Mouse (Mus musculus) ovary, postnatal 14 days (tissue): ENCODE measurements around the gene Cracr2b.

Source experiments
- DNase-seq: peaks from one replicate; pipeline ENCODE4 v3.0.0; 2022; ENCODE audit warnings: low spot score

The Cracr2b gene

DNA sequence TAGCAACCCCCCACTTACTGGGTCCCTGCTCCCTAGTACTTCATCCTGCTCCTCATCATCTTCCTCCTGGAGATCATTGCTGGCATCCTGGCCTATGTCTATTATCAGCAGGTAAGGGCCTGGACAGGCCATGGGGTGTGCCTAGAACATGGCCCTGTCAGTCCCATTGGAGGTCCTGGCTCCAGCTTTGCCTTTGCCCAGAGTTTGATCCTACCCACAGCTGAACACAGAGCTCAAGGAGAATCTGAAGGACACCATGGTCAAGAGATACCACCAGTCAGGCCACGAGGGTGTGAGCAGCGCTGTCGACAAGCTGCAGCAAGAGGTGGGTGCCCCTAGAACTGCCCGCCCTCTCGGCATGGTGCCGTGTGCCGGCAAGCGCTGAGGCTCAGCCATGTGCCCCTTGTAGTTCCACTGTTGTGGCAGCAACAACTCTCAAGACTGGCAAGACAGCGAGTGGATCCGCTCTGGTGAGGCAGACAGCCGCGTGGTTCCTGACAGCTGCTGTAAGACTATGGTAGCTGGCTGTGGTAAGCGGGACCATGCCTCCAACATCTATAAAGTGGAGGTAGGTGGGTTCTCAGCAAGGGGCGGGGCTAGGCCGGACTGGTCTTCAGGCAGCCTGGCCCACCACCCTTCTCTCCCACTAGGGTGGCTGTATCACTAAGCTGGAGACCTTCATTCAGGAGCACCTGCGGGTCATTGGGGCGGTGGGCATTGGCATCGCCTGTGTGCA, 9.2 kb downstream of the Cracr2b start:
- no peak for DNase-seq

GRCm38 (mm10) chr7:141470637-141470944, 9.7 kb downstream of the Cracr2b start:
- DNase-seq, result no peak

DNA sequence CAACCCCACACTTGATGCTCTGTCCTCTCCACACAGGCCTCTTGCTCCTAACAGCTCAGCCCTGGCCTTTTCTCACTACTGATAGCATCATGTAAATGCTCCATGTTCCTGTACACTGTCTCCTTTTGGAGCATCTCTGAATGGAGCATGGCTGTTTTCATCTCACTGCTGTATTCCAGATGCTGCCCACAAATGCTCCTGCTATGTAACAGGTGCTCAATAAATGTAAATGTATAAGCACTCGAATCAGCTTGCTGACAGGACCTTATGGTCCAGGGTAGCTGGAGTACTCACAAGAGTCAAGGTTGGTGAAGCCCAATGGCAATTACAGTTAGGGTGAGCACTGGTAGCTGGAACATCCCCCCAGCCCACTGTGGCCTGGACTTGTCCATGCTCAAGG, 10.3 kb downstream of the Cracr2b start:
- no peak for DNase-seq

DNA sequence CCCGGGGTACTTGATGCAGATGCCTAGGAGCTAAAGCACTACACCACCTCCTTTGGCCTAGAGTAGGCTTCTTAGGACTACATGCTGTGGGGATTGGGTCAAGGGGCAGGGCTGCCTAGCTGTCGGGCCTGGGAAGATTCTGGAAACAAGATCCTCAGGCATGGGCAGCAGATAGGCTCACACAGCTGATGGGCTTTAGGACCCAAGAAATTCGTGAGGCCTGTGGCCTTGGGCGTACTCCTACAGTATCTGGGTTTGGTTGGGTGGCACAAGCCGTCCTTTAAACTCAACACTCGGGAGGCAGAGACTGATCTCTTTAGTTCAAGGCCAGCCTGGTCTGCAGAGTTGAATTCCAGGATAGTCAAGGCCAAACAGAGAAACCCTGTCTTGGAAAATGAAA, 11.3 kb downstream of the Cracr2b start:
- DNase-seq, result no peak

DNA sequence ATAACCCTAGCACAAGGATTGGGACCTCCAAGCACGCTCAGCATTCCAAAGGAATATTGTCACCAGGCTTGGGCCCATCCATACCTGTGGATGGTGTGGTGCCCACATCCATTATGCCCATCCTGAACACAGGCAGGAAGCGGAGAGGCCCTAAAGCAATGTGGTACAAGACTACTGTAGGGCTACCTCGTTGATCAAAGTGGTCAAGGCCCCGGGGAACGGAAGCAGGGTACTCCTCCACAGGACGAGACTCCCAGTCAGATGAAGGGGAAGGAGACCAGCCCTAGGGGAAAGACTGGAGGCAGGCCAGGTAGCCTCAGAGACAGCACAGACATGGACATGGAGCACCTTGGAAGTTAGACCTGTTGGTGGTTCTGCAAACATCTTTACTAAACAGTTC, 11.9 kb downstream of the Cracr2b start:
- DNase-seq, result no peak

DNA sequence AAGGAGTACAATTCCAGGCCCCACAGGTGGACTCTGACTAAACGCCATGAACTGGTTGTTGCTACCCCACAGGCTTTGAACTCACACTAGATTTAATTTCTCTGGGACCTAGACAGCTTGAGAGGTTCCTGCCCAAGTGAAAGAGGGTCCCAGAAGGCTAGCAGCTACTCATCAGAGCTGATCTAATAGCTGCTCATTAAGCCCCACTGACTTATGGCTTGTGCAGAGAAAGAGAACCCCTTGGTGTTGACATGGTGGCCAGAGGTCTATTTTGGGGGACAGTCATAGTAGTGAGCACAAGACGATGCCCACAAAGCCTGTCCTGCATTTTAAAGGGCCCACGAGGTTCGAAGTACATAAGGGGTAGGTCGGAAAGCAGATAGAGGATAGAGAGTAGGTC, 13.3 kb downstream of the Cracr2b start:
- no peak for DNase-seq

DNA sequence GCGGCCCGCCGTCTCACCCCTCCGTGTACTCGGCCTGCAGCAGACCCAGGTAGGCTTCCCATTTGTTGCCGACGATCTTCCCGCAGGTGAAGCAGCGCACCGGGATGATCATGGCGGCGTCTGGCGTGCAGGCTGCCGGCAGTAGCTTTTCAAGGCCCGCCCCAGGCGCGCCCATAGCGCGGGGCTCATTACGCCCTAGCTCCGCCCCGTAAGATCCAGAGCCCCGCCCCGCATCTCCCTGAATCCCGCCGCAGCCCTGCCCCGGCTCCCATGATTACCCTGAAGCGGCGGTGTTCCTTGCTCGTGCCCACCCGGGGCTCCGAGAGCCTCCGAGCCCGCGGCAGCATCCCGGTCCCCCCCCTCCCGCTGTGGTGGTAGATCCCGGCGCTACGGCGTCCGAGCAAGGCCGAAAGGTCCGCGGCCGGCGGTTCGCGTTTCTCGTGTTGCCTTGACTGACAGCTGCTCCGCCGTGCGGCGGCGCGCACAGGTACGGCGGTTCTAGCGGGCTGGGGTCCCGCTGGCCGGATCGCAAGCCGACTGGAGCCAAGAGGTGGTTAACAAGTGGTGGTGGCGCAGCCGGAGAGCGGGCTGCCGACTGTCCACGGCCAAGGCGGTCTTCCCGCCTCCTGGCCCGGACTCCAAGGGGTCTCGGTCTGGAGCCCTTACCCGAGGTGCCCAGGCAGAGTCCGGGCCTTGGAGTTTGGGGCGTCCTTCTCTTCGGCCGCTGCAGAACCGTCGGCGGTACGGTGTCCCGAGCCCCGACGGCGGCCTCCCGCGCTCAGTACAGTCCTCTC, 14.3 kb downstream of the Cracr2b start, which contains the start of the genes Polr2l and Tspan4:
Gene Polr2l, minus strand, starts transcription at position 122 of the 794 bp plus-strand sequence.
Gene Tspan4, plus strand, starts transcription at position 230 of the 794 bp plus-strand sequence.
- peak; percentile 75 for DNase-seq

DNA sequence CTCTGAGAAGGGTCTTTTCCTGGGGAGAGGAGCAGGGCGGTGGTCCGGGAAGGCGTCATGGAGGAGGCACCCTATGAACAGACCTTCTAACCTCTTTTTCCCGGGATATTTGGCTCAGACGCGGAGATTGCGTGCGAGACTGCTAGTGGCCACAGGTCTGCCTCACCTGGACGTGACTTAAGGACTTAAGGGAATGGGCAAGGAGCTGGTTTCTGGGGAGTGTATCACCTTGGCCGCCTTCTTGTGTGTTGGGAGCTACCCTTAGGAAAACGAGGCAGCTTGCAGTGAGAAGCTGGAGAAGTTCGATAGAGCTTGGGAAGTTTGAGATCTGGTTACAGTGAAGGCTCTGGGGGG, 14.9 kb downstream of the Cracr2b start:
- DNase-seq, result no peak

- peak; percentile 67 for DNase-seq
Measured at GRCm38 (mm10) chr7:141476226-141476980, 15.5 kb downstream of the Cracr2b start.

- no peak for DNase-seq
Measured at GRCm38 (mm10) chr7:141476981-141477370, 16.1 kb downstream of the Cracr2b start.

DNA sequence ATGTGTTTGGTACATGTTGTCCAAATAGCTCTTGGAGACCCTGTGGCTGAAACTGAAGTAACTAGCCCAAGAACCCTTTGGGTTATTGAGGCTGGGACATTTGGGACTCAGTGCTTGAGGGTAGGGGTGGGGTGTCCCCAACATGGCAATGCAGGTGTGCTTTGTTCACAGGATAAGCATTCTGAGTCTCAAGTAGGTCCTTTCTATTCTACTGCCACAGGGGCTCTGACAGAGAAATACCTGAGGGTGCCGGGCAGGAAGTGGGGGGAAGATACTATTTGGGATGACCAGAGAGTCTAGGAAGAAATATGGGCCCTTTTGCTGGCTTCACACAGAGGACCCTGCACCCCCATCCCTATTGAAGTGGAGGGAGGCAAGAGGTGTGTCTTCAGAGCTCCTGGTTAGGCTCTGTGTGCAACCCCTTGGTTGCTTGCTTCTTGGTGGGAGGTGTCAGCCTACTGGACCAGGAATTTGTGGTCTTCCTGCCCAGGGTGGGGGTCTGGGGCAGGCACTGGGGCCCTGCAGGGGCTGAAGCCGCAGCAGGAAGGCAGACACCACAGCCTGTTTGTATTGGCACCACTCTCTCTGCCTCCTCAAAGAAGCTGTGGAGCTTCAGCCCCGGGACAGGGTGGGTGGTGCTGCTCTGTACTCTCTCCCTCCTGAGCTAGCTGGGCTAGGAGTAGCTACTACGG, 16.8 kb downstream of the Cracr2b start:
- no peak for DNase-seq

DNA sequence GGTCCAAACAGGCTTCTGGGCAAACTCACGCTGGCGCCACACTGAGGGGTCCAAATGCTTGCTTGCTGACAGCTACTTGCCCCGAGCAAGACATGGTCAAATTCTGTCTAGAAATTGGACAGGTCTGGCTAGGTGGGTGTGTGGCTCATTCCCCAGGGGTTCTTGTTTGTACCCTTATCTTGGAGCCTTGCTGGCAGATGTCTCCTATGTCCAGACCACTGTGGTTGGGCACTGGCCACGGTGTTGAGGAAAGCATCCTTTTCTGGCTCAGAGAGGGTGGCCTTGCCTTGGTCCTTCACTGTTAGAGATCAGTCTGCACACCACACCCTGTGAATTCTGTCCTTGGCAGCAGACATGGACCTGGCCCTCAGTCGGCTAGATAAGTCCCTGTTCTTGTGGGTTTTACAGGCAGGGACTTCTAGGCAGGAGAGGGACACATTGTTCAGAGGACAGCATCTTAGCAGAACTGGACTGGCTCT, 17.4 kb downstream of the Cracr2b start:
- no peak for DNase-seq

DNA sequence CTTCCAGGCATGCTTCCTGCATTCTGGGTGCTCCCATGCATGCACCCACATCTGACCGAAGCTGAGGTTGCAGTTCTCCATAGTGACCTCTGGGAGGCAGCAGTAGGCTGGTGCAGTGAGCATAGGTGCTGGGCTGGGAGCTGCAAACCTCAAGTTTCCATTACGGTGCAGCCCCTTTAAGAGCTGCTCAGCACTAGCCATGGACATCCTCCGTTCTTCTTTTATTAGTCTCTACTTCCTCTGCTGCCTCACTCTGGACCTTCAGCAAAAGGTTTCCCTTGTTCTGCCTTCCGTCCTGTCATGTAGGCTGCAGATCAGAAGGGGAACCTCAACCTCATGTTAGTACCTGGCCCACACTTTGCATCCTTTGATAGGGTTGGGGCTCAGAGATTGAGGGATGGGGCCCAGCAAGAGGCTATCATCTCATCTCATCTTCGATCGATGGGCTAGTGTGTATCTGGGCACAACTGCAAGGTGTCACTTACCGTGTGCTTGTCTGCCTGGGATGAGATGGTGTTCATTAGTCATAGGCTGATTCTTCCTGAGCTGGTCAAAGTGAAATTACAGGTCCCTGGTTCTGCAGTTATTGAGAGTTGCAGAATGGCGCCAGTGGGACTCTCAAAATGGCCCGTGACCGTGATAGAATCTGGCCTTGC, 20.1 kb downstream of the Cracr2b start:
- no peak for DNase-seq

- no peak for DNase-seq
Measured at GRCm38 (mm10) chr7:141481498-141482401, 20.9 kb downstream of the Cracr2b start.

DNA sequence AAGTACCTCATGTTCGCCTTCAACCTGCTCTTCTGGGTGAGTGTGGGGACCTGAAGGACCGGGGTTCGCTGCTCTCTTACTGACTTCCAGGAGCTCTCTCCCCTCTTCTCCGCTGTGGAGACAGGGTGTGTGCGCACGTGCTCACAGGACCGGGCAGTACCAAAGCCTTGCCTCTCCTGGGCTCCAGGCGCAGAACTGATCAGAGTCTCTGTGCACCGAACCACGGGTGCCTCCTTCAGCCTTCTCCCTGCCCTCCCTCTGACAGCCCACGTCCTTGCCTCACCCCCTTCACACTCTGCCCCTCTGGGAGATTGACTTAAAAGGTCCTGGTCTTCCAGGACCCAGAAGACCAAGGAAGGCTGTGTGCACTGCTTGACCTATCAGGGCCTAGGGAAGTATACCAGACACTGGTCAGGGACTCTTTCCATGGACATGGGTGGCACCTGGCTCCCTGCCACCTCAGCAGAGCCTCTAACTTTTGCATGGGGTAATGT, 21.7 kb downstream of the Cracr2b start:
- no peak for DNase-seq

DNA sequence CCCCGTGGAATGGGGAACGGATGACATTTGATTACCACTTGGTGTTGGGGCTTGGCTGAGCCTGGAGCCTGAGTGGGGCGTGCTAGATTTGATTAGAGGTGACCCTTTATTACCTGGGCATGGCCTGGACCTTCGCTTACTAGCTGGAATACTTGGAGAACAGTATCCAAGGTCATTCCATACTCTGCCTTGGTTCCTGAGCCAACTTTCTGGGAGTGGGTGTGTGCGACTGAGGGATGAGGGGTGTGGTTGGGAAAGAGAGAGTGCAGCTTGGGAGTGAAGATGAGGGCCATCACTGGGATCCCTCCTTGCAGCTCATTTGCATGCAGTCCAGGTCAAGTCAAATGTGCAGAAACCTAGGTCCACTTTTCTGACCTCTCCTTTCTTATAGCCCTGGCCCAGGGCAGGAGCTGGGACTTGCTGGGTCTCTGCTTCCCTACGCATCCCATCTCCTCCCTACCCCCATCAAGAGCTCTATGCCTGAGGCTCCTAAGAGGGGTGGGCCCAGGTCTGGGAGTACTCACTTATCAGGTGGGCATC, 22.3 kb downstream of the Cracr2b start:
- no peak for DNase-seq

DNA sequence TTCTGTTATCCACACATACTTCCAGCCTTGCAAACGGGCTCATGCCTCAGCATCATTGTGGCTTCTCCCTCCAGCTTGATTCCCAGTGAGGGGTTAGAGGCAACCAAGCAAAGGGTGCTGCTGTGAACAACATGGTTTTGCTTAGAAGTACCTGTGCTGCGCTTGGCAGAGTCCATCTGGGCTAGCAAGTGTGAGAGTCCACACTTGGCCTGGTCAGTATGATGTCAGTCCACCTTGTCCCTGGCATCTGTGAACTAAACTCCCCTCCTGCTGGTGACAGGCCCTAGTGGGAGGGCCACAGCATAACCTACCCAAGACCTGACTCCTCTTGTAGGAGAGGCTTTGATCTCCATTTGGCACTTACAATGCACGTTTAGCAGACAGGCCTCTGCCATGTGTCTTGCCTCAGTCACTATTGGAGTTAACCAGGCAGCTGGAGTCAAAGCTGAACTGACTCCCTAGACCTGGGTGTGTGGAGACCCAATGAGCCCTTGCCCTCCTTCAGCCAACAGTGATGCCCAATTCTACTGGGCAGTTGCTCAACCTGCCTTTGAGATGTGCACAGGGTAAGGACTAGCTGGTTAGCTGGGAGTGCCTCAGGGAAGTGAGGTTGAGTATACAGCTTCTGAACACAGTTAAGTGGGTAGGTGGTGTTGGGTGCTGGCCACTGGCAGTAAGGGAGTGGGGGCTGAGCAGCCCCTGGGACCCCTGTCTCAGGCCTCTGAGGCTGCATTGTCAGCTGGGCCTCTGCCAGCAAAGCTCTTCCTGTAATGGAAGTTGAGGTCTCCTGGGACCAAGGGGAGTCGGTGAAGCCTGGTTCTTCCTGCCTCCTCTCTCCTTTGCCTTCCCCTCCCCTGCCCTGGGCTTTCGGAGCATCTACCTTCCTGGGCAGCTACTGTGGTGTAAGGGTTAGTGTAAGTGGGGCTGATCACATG, 23.6 kb downstream of the Cracr2b start:
- no peak for DNase-seq

DNA sequence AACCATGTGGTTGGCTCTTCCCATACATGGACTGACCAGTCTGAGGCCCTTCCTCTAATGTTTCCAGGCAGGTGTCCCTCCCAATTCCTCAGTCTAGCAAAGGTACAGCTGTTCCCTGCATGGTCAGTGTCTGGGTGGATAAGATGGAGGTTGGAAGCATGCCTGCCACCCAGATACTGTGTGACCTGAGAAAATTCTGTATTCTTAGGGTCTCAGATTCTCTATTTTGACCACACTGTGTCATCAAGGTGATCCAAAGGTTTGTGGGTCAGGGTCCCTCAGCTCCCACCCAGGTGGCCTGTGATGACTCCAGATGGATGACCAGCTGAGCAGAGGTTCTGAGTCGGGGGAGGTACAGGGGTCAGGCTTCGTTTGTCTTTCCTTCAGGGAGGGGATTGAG, 24.3 kb downstream of the Cracr2b start:
- no peak for DNase-seq

DNA sequence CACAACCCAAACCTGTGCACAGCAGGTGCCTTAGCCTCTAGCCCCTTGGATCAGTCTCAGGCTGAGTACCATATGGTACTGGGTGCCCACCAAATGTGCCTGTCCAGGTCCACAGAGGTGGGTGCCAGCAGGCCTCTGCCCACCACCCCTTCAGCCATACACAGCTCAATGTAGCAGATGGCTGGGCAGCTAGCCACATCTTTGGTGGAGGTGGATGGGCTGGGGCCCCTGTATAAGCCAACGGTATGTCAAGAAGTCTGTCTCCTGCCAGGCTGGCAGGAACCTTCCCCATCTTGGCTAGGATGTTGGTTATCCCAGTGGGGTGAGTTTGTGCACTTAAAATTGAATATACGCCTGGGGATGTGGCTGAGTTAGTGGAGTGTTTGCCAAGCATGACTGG, 24.7 kb downstream of the Cracr2b start:
- no peak for DNase-seq
